8 mouse cellular contexts compared by ENCODE assay signal in genomic region chr7:79211287-79211976, GRCm38 (mm10).
DNase-seq lines count a peak whose midpoint lies in the region; ATAC-seq and TF ChIP-seq lines count a peak whose summit lies in the region.

No protein-coding gene starts in this region.

- TF ChIP-seq POLR2A in limb, embryonic 14.5 days (IDR thresholded peaks at IDR 0.05; ENCODE audit: borderline replicate concordance, extremely low read depth, insufficient read depth, insufficient read length) = no peak

- 0 out of 2 replicates have a peak, but pooled peaks cover 3% of the 10 kb centered on the region for H3K4me1 ChIP-seq in midbrain, embryonic 14.5 days (ENCODE audit: control insufficient read depth, insufficient read depth, low read length)
- H3K4me1 ChIP-seq in midbrain, embryonic 10.5 days = peaks cover 15% of the 10 kb centered on the region
- peaks cover 8% of the 10 kb centered on the region for H3K4me1 ChIP-seq in embryonic facial prominence, embryonic 15.5 days
- peaks cover 8% of the 10 kb centered on the region; the same call in 1 of the 2 replicates for H3K4me1 ChIP-seq in limb, embryonic 14.5 days (ENCODE audit: control insufficient read depth, insufficient read depth, low read length)
- H3K4me1 ChIP-seq in hindbrain, embryonic 11.5 days (replicated peaks; ENCODE audit: control insufficient read depth, insufficient read depth, low read length) = no peaks in the 10 kb centered on the region

- no peak overlapping the region for H3K4me3 ChIP-seq in midbrain, embryonic 14.5 days (replicated peaks; ENCODE audit: low read depth, low read length)
- no peak overlapping the region for H3K4me3 ChIP-seq in midbrain, embryonic 10.5 days
- no peak overlapping the region for H3K4me3 ChIP-seq in embryonic facial prominence, embryonic 15.5 days (replicated peaks)
- no peak overlapping the region for H3K4me3 ChIP-seq in limb, embryonic 14.5 days (replicated peaks; ENCODE audit: low read length)
- no peak overlapping the region for H3K4me3 ChIP-seq in hindbrain, embryonic 11.5 days (ENCODE audit: low read depth, low read length)

- no peak overlapping the region for H3K4me2 ChIP-seq in midbrain, embryonic 14.5 days (ENCODE audit: low read length)
- no peak overlapping the region for H3K4me2 ChIP-seq in embryonic facial prominence, embryonic 15.5 days (replicated peaks)
- no peak overlapping the region for H3K4me2 ChIP-seq in limb, embryonic 14.5 days (replicated peaks; ENCODE audit: low read depth, low read length, severe bottlenecking)
- no peak overlapping the region for H3K4me2 ChIP-seq in hindbrain, embryonic 11.5 days (replicated peaks; ENCODE audit: low read depth, low read length)

- no peak overlapping the region for H3K9ac ChIP-seq in midbrain, embryonic 14.5 days (replicated peaks; ENCODE audit: low read length)
- no peak overlapping the region for H3K9ac ChIP-seq in embryonic facial prominence, embryonic 15.5 days
- H3K9ac ChIP-seq in limb, embryonic 14.5 days (ENCODE audit: low read depth, low read length, severe bottlenecking) = no peak overlapping the region
- H3K9ac ChIP-seq in hindbrain, embryonic 11.5 days (ENCODE audit: low read depth, low read length) = no peak overlapping the region

- H3K27ac ChIP-seq in midbrain, embryonic 14.5 days (replicated peaks; ENCODE audit: low read depth, low read length) = no peak overlapping the region
- H3K27ac ChIP-seq in midbrain, embryonic 10.5 days (replicated peaks) = no peak overlapping the region; the same call in 1 of the 2 replicates
- H3K27ac ChIP-seq in embryonic facial prominence, embryonic 15.5 days (replicated peaks) = no peak overlapping the region
- no peak overlapping the region for H3K27ac ChIP-seq in limb, embryonic 14.5 days (replicated peaks; ENCODE audit: low read depth, low read length)
- H3K27ac ChIP-seq in hindbrain, embryonic 11.5 days (ENCODE audit: low read depth, low read length) = no peak overlapping the region

- H3K36me3 ChIP-seq in midbrain, embryonic 14.5 days (ENCODE audit: control insufficient read depth, insufficient read depth, low read length) = no peaks in the 10 kb centered on the region
- H3K36me3 ChIP-seq in midbrain, embryonic 10.5 days = no peaks in the 10 kb centered on the region
- no peaks in the 10 kb centered on the region for H3K36me3 ChIP-seq in embryonic facial prominence, embryonic 15.5 days
- no peaks in the 10 kb centered on the region for H3K36me3 ChIP-seq in limb, embryonic 14.5 days (ENCODE audit: control insufficient read depth, insufficient read depth, low read length)
- no peaks in the 10 kb centered on the region for H3K36me3 ChIP-seq in hindbrain, embryonic 11.5 days (ENCODE audit: control insufficient read depth, insufficient read depth, low read length)

- 26% methylated on average over 9 of the region's 9 CpGs for WGBS in midbrain, embryonic 14.5 days
- WGBS in midbrain, embryonic 10.5 days = 32% methylated on average over 9 of the region's 9 CpGs
- WGBS in embryonic facial prominence, embryonic 15.5 days = 11% methylated on average over 9 of the region's 9 CpGs
- WGBS in limb, embryonic 14.5 days = 13% methylated on average over 9 of the region's 9 CpGs
- 22% methylated on average over 9 of the region's 9 CpGs for WGBS in hindbrain, embryonic 11.5 days

- no peaks in the 10 kb centered on the region for H3K9me3 ChIP-seq in midbrain, embryonic 14.5 days (ENCODE audit: control insufficient read depth, low read length)
- H3K9me3 ChIP-seq in midbrain, embryonic 10.5 days (replicated peaks) = peaks cover 3% of the 10 kb centered on the region
- no peaks in the 10 kb centered on the region for H3K9me3 ChIP-seq in embryonic facial prominence, embryonic 15.5 days (replicated peaks)
- H3K9me3 ChIP-seq in limb, embryonic 14.5 days (ENCODE audit: control insufficient read depth, low read length) = no peaks in the 10 kb centered on the region
- no peaks in the 10 kb centered on the region for H3K9me3 ChIP-seq in hindbrain, embryonic 11.5 days (ENCODE audit: control insufficient read depth, low read length)

- no peak for ATAC-seq in midbrain, embryonic 14.5 days (ENCODE audit: low FRiP score, low TSS enrichment)
- ATAC-seq in embryonic facial prominence, embryonic 15.5 days (ENCODE audit: insufficient number of reproducible peaks, low FRiP score, low TSS enrichment, low read depth) = peak; percentile 71
- ATAC-seq in limb, embryonic 14.5 days (ENCODE audit: low FRiP score, low read depth) = peak; percentile 50; the same call in 1 of the 2 replicates
- no peak for ATAC-seq in hindbrain, embryonic 11.5 days (ENCODE audit: low FRiP score)

- H3K27me3 ChIP-seq in midbrain, embryonic 14.5 days (ENCODE audit: control insufficient read depth, insufficient read depth, low read length) = no peaks in the 10 kb centered on the region
- H3K27me3 ChIP-seq in midbrain, embryonic 10.5 days (ENCODE audit: low read depth, poor library complexity, severe bottlenecking) = no peaks in the 10 kb centered on the region
- H3K27me3 ChIP-seq in embryonic facial prominence, embryonic 15.5 days = no peaks in the 10 kb centered on the region
- H3K27me3 ChIP-seq in limb, embryonic 14.5 days (ENCODE audit: control insufficient read depth, insufficient read depth, low read length) = no peaks in the 10 kb centered on the region
- no peaks in the 10 kb centered on the region for H3K27me3 ChIP-seq in hindbrain, embryonic 11.5 days (ENCODE audit: control insufficient read depth, insufficient read depth, low read length)

- DNase-seq in midbrain, embryonic 14.5 days = peak; percentile 18
- no peak for DNase-seq in midbrain, embryonic 10.5 days (ENCODE audit: low spot score)
- DNase-seq in limb, embryonic 14.5 days (ENCODE audit: low spot score) = peak; percentile 60
- DNase-seq in urinary bladder, adult 2 months (ENCODE audit: low spot score) = peak; percentile 27
- no peak for DNase-seq in right cerebral cortex, postnatal 14 days
- DNase-seq in cerebellum, postnatal 25 days = no peak
- no peak for DNase-seq in hindbrain, embryonic 11.5 days (ENCODE audit: low spot score)

Comparison
In these comparisons a context has a peak if more than half of its experiments do, and no peak if none do; other contexts are left out.
1. DNase-seq: peak in midbrain, embryonic 14.5 days (single experiment), limb, embryonic 14.5 days (single experiment) and urinary bladder, adult 2 months (single experiment); none in midbrain, embryonic 10.5 days (single experiment), right cerebral cortex, postnatal 14 days (single experiment), cerebellum, postnatal 25 days (0 of 2) and hindbrain, embryonic 11.5 days (single experiment).
2. ATAC-seq: peak in embryonic facial prominence, embryonic 15.5 days (single experiment) and limb, embryonic 14.5 days (single experiment); none in midbrain, embryonic 14.5 days (single experiment) and hindbrain, embryonic 11.5 days (single experiment).